Mouse (Mus musculus) intestine, embryonic 14.5 days (tissue): Measurements from ENCODE around the gene Snrpa. TPM values are rescaled to one million over a fixed set of nuclear protein-coding genes. Genes with fewer than 3 reads are reported as not detected.

ENCODE experiments used
- ATAC-seq: fragments of 200-750 bp; cut with Nextera tagmentation; replicated peaks from 2 replicates; pipeline ENCODE4 v1.8.0; 2017; ENCODE audit warnings: low read depth, moderate number of reproducible peaks, moderate TSS enrichment, moderate library complexity; ENCODE audit not compliant: low FRiP score, low TSS enrichment
- DNase-seq: peaks from one replicate; pipeline ENCODE4 v3.0.0-alpha.2; 2018; ENCODE audit warnings: low spot score
- H3K27ac ChIP-seq: fragments of 300-500 bp; sonication (generic); 2 replicates; pipeline ENCODE4 v1.5.1; 2014; ENCODE audit warnings: low read depth, mild to moderate bottlenecking, control low read depth
- H3K27me3 ChIP-seq: fragments of 300-500 bp; sonication (generic); replicated peaks from 2 replicates; pipeline ENCODE4 v1.6.1; 2014; ENCODE audit warnings: low read length, control low read depth; ENCODE audit not compliant: control insufficient read depth, insufficient read depth
- H3K36me3 ChIP-seq: fragments of 300-500 bp; sonication (generic); 2 replicates; pipeline ENCODE4 v1.6.1; 2014; ENCODE audit warnings: low read length, control low read depth; ENCODE audit not compliant: control insufficient read depth, insufficient read depth
- H3K4me1 ChIP-seq: fragments of 300-500 bp; sonication (generic); replicated peaks from 2 replicates; pipeline ENCODE4 v1.6.1; 2014; ENCODE audit warnings: low read length, control low read depth, mixed read lengths; ENCODE audit not compliant: control insufficient read depth, insufficient read depth
- H3K4me2 ChIP-seq: fragments of 300-500 bp; sonication (generic); 2 replicates; pipeline ENCODE4 v1.6.1; 2014; ENCODE audit warnings: low read length
- H3K4me3 ChIP-seq: fragments of 300-500 bp; sonication (generic); 2 replicates; pipeline ENCODE4 v1.5.1; 2014; ENCODE audit warnings: low read depth, low read length, control low read depth, mixed read lengths
- H3K9ac ChIP-seq: fragments of 300-500 bp; sonication (generic); 2 replicates; pipeline ENCODE4 v1.6.1; 2014; ENCODE audit warnings: mild to moderate bottlenecking, low read length
- H3K9me3 ChIP-seq: fragments of 300-500 bp; sonication (generic); 2 replicates; pipeline ENCODE4 v1.6.1; 2016; ENCODE audit warnings: low read length, control low read depth; ENCODE audit not compliant: control insufficient read depth
- WGBS: fragments of 180-500 bp; shearing (Covaris S2); extraction: QIAGEN DNeasy Blood & Tissue Kit; methylation state at CpG from one replicate; pipeline ENCODE4 v1.1.7; 2014; 5-methylcytosine and 5-hydroxymethylcytosine counted together
- polyA plus RNA-seq: library from polyadenylated mRNA; unstranded; fragments of >200 nt; fragmentation: Nextera tagmentation; extraction: Ambion mirVana; gene quantifications from 2 replicates; pipeline ENCODE4 v1.2.1, GENCODE M21; 2014

Gene Snrpa
- polyA plus RNA-seq, 1 experiment from 2014 or later, result 283 TPM

- Histone ChIP-seq H3K27ac (no peak overlapping the region), H3K4me1 (peaks cover 14% of the 10 kb centered on the region), H3K9ac (0 out of 2 replicates have a peak overlapping the region, but pooled peaks have one; percentile 23), H3K36me3 (peaks cover 58% of the 10 kb centered on the region), H3K4me2 (0 out of 2 replicates have a peak overlapping the region, but pooled peaks have one; percentile 80), H3K4me3 (no peak overlapping the region), H3K27me3 (no peaks in the 10 kb centered on the region), H3K9me3 (no peaks in the 10 kb centered on the region)
- no peak for ATAC-seq
- WGBS, result 82% methylated on average over 4 of the region's 4 CpGs
- no peak for DNase-seq
Observed at GRCm38 (mm10) chr7:27193731-27194130, 2.3 kb downstream of the Snrpa start.

GRCm38 (mm10) chr7:27192434-27192833 is 3.6 kb downstream of the Snrpa start:
- Histone ChIP-seq H3K9ac (no peak overlapping the region), H3K4me2 (no peak overlapping the region), H3K4me3 (no peak overlapping the region), H3K36me3 (peaks cover 71% of the 10 kb centered on the region), H3K4me1 (peaks cover 14% of the 10 kb centered on the region), H3K27ac (no peak overlapping the region), H3K27me3 (no peaks in the 10 kb centered on the region), H3K9me3 (no peaks in the 10 kb centered on the region)
- no peak for ATAC-seq
- DNase-seq, result no peak
- 95% methylated on average over 5 of the region's 5 CpGs for WGBS

- no peak for DNase-seq
- no peak overlapping the region for H3K9ac ChIP-seq
- no peaks in the 10 kb centered on the region for H3K27me3 ChIP-seq
- H3K36me3 ChIP-seq, result peaks cover 98% of the 10 kb centered on the region
- no peak for ATAC-seq
- no peak overlapping the region for H3K27ac ChIP-seq
- H3K9me3 ChIP-seq, result no peaks in the 10 kb centered on the region
- no peak overlapping the region for H3K4me2 ChIP-seq
- no peak overlapping the region for H3K4me3 ChIP-seq
- peaks cover 8% of the 10 kb centered on the region for H3K4me1 ChIP-seq
- WGBS, result 95% methylated on average over 10 of the region's 10 CpGs
Observed at GRCm38 (mm10) chr7:27189271-27189931, 6.7 kb downstream of the Snrpa start.

- H3K9me3 ChIP-seq, result no peaks in the 10 kb centered on the region
Observed at GRCm38 (mm10) chr7:27185986-27186385, 10.1 kb downstream of the Snrpa start.

GRCm38 (mm10) chr7:27184964-27185363 is 11.1 kb downstream of the Snrpa start:
- Histone ChIP-seq H3K4me3 (no peak overlapping the region), H3K9me3 (no peaks in the 10 kb centered on the region), H3K4me2 (no peak overlapping the region), H3K4me1 (0 out of 2 replicates have a peak, but pooled peaks cover 6% of the 10 kb centered on the region), H3K9ac (no peak overlapping the region), H3K27me3 (no peaks in the 10 kb centered on the region), H3K27ac (no peak overlapping the region), H3K36me3 (peaks cover 62% of the 10 kb centered on the region)
- 74% methylated on average over 3 of the region's 3 CpGs for WGBS
- ATAC-seq (no peak), DNase-seq (peak; percentile 77)

More at GRCm38 (mm10) chr7:27185986-27186385, 10.1 kb downstream of the Snrpa start:
- Histone ChIP-seq H3K27ac (no peak overlapping the region), H3K4me3 (no peak overlapping the region), H3K36me3 (peaks cover 73% of the 10 kb centered on the region), H3K4me2 (no peak overlapping the region), H3K9ac (no peak overlapping the region), H3K27me3 (no peaks in the 10 kb centered on the region), H3K4me1 (no peaks in the 10 kb centered on the region)
- WGBS, result 94% methylated on average over 5 of the region's 5 CpGs
- DNase-seq, result no peak
- ATAC-seq, result no peak

- Histone ChIP-seq H3K9ac (no peak overlapping the region), H3K4me3 (no peak overlapping the region), H3K4me2 (no peak overlapping the region), H3K27me3 (no peaks in the 10 kb centered on the region), H3K36me3 (peaks cover 38% of the 10 kb centered on the region), H3K9me3 (no peaks in the 10 kb centered on the region), H3K4me1 (0 out of 2 replicates have a peak, but pooled peaks cover 10% of the 10 kb centered on the region), H3K27ac (no peak overlapping the region)
- DNase-seq, result no peak
- 75% methylated on average over 1 of the region's 1 CpGs for WGBS
- no peak for ATAC-seq
Observed at GRCm38 (mm10) chr7:27182498-27182897, 13.6 kb downstream of the Snrpa start.

GRCm38 (mm10) chr7:27180837-27181695 is 15.0 kb downstream of the Snrpa start, which contains the start of the genes Gm21983 and Mia:
TSS of gene Gm21983 (minus strand) at chr7:27181086.
TSS of gene Mia (minus strand) at chr7:27181157.
- H3K9me3 ChIP-seq, result no peaks in the 10 kb centered on the region
- H3K36me3 ChIP-seq, result peaks cover 26% of the 10 kb centered on the region
- H3K27me3 ChIP-seq, result no peaks in the 10 kb centered on the region
- no peak within 1 kb of the TSS for H3K27ac ChIP-seq
- ATAC-seq (no peak), DNase-seq (no peak)
- 0 out of 2 replicates have a peak, but pooled peaks cover 10% of the 10 kb centered on the region for H3K4me1 ChIP-seq
- no peak within 1 kb of the TSS for H3K4me2 ChIP-seq
- H3K9ac ChIP-seq, result no peak within 1 kb of the TSS
- WGBS, result 70% methylated on average over 14 of the region's 14 CpGs
- H3K4me3 ChIP-seq, result no peak within 1 kb of the TSS

GRCm38 (mm10) chr7:27180036-27180435 is 16.0 kb downstream of the Snrpa start:
- H3K27me3 ChIP-seq, result no peaks in the 10 kb centered on the region
- H3K27ac ChIP-seq, result no peak overlapping the region
- H3K4me1 ChIP-seq, result 0 out of 2 replicates have a peak, but pooled peaks cover 10% of the 10 kb centered on the region
- no peak overlapping the region for H3K9ac ChIP-seq
- no peaks in the 10 kb centered on the region for H3K9me3 ChIP-seq
- no peak overlapping the region for H3K4me3 ChIP-seq
- H3K36me3 ChIP-seq, result peaks cover 18% of the 10 kb centered on the region
- H3K4me2 ChIP-seq, result no peak overlapping the region
- ATAC-seq (no peak), DNase-seq (no peak)
- WGBS, result 48% methylated on average over 5 of the region's 5 CpGs
